Mouse (Mus musculus) hematopoietic stem cell, adult 5-6 weeks (primary cell): ENCODE measurements around the gene Ankrd27. TPM values are rescaled to one million over a fixed set of nuclear protein-coding genes. Genes with fewer than 3 reads are reported as not detected.
"Not testable (repeated sequence)": the region's sequence is repeated elsewhere in the genome, so short reads cannot be mapped to it uniquely, and the experiment has no call there.

Experiments used
- ATAC-seq, 2 experiments: fragments of 125-278 bp in 1 of 2; replicated peaks in 1 of 2; 2 replicates each; pipeline ENCODE4 v1.8.0; 2016 to 2017; ENCODE audit warnings: inconsistent platforms in 2 of 2, mild to moderate bottlenecking in 2 of 2, moderate number of reproducible peaks in 2 of 2, low read depth in 1 of 2, moderate TSS enrichment in 1 of 2; ENCODE audit not compliant: low FRiP score in 2 of 2, poor library complexity in 2 of 2, severe bottlenecking in 2 of 2, insufficient read depth in 1 of 2, low TSS enrichment in 1 of 2
- total RNA-seq: library from RNA; stranded (forward); fragments of 172-1452, 232-1000 nt; gene quantifications from 2 replicates; pipeline ENCODE4 v1.2.3, GENCODE M21; 2017

Ankrd27 gene
- total RNA-seq, result 37.3 and 42.2 TPM in 2 replicates

DNA sequence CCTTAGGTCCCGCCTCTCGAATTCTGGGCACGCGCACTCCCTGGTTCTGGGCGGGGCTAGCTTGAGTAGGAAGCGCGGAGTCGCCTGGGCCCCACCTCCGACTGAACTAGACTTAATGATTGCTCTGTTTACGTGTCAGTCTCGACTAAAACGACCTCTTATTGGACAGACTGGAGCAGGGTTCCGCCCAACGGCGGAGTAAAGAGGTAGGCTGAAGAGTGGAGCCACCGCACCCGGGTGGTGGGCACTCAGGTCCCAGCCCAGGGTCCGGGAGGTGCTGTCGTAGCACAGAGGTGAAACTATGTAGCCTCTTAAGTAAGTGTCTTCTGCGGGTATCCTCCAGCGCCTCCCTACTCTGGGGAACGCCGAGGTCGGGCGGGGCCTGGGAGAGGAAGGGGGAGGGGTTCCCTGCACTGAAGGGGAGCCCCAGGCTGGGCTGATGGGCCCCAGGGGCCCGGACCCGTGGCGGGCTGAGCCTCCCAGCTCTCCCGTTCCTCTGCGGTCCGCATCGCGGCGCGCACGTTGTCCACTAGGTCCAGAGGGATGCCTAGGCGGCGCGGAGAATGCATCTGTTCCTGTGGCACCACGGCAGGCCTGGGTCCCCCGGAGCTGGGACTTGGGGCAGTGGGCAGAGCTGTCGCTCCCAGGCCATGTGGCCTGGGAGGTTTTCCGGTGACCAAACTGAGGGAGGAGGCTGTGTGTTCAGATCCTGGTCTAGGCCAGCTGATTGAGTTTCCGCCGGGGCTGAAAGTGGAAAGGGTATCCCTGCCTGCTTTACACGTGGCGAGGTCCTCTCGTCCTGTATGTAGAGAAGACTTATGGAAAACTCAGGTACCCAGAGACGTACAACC, at the start of gene Ankrd27:
TSS of gene Ankrd27 (plus strand) at position 190 of the 851 bp plus-strand sequence.
- ATAC-seq, result peak; percentile 88 to 95

DNA sequence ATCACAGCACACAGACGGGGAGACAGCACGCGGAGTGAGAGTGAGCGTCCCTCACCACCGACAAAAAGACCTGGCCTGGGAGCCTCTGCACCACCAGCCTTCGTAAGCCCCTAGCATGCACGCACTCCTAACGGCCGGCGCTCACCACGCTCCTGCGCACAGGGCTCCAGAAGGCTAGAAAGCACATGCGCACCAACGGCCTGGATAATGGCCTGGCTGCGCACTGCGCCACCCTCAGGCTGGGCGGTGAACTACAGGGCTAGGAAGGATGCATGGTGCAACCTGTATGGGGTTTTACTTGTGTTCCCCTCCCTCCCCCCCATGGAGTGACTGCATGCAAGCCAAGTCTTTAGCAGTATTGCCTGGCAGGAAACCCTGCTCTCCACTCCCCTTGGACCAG, 48.5 kb upstream of the Ankrd27 start, which contains the start of gene Tdrd12:
TSS of gene Tdrd12 (minus strand) at position 184 of the 400 bp plus-strand sequence.
- no peak for ATAC-seq

DNA sequence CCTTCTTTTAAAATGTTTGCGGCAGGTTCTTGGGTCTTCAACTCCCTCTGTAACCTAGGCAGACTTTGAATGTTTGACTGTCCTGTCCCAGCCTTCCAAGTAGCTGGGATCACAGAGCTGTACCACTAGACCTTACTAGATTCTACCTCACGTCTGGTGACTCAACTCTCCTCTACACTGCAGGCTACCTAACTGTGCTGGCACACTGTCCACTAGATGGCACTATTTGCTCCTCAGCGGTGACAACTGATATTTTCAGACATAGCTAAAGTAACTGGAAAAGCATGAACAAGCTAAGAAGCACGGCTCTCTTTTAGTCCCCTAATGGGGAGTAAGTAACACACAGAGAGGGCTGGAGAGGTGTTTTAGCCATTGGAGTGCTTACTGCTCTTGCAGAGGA, 40.2 kb upstream of the Ankrd27 start:
- ATAC-seq, result peak; percentile 77 to 89

DNA sequence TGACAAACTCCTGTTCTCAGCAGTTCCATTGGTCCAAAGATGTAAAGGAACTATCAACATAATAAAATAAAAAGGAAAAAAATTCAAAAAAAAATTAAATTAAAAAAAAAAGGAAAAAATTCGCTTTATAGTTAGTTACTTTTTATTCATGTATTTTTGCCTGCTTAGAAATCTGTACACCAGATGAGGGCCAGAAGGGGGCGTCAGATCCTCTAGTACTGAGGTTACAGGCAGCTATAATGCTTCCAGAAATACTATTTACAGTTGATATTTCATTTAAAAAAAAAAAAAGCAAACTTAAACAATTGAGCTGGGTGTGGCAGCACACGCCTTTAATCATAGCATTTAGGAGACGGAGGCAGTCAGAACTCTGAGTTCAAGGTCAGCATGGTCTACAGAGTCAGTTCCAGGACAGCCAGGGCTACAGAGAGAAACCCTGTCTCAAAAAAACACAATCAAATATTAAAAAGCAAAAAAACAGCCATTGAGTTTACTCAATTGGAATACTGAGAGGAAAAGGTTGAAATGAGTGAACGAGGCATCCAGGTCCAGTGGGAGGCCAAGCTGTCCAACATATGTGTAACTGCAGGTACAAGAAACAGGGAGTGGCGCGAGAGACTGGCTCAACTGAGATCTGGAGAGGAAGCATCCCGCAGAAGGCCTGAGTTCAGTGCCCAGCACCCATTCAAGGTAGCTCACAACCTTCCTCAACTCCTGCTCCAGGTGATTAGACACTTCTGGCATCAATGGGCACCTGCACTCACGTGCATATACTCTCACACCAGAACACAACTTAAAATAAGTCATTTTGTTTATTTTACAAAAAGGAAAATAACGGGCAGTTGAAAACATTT, 32.1 kb upstream of the Ankrd27 start:
- ATAC-seq, result no peak

DNA sequence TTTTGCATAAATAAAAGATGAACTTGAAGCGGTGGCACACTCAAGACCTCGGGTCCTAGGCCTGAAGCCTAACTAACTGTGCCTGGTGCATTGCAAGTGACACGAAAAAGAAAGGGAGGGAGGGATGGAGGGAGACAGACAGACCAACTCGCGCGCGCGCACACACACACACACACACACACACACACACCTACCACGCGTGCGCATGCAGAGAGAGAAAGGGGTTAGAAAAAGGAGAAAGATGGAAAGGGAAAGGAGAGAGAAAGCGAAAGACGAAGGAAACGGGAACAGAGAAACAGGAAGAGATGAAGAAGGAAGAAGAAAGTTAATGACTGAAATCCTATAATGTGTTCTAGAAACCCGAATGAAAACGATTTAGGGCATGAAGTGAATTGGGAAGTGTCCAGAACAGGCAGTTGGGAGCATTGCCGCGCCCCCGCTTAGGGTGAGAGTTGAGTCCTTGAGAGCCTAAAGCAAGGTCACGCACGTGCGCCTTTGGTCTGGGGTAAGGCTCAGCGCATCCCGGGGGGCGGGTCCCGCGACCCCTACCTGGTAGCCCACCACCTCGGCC, 31.4 kb upstream of the Ankrd27 start:
- peak; percentile 5 to 13; a peak in 1 of 4 replicates for ATAC-seq

DNA sequence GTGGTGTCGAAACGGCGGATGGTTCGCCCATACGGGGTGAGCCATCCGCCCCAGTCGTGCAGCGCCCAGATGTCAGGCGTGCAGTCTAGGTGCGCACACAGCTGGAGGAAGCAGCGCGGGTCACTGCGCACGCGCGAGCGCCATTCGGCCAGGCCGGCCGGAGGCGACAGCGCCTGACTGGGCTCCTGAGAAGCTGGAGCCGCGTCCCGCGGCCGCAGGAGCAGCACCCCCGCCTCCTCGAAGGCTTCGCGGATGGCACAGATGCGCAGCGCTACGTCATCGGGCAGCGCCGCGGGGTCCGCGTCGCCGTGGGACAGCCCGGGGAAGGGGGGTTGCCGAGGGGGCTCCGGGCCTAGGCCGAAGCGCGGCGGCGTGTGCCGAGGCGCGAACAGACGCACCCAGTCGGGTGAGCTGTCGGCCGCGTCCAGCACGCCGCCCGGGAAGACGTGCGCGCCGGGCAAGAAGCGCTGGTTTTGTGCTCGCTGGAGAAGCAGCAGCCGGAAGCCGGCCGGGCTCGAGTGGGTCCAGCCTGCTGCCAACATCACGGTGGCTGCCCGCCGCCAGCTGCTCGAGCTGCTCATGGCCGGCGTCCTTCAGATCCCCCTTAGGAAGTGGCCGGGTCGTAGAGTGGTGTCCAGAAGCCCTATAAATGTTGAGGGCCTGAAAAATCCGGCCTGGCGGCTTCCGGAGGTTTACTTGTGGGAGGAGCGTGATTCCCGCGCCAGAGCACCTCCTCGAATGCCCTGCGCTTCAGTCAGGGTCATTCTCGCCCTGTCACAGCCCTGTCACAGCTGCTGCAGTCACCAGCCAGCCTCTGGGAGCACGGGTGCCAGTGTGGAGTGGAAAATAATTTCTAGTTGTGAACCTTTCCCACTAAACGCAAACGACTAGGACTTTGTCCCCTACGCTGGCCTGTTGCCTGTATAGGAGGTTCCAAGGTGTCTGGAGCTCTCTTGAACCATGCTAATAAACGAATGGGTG, 30.5 kb upstream of the Ankrd27 start:
- peak; percentile 52 to 69 for ATAC-seq

DNA sequence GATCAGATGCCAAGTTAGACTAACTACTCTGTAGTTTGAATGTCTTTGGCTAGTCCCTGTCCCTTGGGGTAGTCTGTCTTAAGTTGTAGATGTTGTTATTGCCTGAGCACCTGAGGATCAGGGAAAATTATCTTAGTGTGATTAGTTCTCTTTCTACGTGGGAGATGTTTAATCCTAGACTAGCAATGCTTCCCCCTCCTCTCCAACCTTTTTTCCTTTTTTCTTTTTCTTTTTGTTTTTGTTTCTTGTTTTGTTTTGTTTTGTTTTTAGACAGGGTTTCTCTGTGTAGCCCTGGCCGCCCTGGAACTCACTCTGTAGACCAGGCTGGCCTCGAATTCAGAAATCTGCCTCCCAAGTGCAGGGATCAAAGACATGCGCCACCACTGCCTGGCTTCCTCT, 29.8 kb upstream of the Ankrd27 start, which contains the start of gene Nudt19:
TSS of gene Nudt19 (minus strand) at position 100 of the 399 bp plus-strand sequence.
- ATAC-seq, result no peak

DNA sequence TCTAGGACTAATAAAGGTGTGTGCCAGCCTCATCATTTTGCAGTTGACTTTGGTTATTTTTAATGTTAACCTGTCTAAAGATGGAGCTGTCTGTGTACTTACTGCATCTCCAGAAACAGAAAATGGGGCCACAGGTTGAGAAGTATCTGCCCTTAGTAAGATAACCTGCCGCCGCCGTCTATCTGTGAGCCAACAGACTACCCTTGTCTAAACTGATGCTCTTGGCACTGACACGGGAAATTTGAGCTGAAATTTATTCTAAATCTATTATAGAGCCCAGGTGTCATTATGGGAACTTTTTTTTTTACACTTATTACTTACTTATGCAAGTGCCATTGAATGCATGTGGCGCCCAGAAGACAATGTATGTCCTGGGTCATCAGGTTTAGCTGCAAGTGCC, 29.1 kb upstream of the Ankrd27 start:
- ATAC-seq, result no peak

DNA sequence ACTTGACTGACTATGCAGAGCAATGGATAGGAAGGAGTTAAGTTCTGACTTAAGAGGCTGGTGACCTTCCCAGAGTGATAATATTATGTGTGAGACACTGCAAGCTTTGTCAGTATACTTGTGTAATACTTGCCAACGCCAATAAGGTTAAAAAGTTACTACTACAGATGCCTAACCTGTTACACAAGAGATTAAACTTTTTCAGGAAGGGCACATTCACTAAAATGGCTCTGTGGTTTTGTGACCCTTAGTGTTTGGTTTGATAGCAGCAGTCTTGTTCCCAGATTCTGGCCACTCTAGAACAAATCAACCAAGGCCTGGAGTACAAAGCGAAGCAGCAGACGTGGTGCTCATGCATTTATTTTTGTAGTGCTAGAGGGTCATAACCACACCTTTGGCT, 28.5 kb upstream of the Ankrd27 start:
- ATAC-seq, result peak; percentile 31 to 44; a peak in 3 of 4 replicates

DNA sequence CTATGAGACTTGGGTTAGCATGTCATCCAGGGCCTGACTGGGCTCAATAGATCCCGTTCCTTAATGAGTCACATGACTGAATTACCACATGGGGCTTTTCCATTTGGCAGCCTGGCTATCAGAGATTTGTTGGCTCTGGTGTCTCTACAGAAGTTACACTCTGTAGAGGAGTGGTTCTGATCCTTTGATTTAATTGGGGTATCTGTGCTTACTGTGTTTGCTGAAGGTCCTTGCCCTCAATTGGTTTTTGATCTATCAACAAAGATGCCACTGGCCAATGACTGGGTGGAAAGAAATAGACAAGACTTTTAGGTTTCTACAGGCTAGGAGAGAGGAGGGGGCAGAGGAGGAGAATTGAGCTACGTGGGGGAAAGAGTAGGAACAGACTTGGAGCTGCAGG, 27.4 kb upstream of the Ankrd27 start:
- no peak for ATAC-seq

DNA sequence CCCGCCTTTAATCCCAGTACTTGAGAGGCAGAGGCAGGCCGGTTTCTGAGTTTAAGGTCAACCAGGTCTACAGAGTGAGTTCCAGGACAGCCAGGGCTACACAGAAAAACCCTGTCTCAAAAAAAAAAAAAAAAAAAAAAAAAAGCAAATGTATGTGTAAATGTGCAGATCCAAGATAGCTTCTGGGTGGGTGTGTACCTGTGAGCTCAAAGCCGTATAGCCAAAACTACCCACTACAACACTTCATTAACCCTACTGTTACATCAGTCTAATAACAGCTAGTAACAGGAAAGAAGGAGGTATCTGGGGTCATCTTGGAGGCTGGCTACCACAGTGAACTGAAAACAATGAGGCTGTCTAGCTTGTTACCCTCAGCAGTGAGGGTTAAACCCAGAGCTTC, 26.2 kb upstream of the Ankrd27 start:
- no peak for ATAC-seq

DNA sequence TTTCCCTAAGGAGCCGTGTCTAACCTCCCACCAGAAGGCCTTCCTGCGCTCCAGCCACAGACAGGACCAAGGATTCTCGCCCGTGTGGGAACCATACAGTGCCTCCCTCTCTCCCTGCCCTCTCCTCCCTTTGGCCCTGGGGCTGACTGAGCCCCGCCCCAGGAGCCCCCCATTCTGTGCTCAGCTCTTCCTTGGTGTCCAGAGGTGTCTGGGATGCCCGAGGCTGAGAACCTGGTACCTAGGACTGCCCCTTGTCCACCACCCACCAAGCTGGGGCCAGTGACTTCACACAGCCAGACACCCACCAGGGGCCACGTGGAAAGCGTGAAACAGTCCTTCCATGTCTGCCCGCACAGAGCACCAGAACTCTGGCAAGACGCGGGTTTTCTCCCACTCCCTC, 23.0 kb upstream of the Ankrd27 start:
- no peak for ATAC-seq

DNA sequence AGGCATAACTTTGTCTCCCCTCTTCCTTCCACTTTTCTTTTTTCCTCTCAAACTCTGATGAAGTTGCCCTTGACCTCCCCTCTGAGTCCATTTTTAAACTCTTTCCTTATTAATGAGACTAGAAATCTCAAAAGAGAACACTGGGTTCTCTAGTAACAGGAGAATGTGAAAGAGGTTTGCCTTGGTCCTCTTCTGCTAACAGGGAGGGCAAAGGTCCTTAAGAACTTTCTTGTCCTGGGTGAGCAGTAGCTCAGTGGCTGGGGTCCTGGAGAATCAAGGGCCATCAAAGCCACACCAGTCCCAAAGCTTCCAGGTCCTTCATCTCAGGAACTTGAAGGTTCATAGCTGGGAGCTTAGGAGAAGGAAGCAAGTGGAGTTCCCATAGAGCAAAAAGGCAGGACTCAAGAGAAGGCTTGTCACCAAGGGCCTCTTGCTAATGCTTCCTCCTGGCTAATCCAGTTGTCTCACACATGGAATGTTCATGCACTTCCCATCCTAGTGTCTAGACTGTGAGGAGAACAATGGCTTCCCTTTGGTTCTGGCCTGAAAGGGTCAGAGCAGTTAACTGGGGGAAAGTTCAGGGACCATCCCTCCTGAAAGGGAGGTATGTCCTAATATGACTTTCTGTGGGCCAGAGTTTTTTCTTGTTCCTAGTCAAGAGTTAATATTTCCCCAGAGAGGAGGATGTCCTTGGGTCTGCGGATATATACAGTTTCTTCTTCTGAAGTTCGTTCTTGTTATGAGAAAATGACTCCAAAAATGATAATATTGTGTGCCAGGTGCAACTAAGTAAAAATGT, 21.8 kb upstream of the Ankrd27 start:
- ATAC-seq, result no peak

DNA sequence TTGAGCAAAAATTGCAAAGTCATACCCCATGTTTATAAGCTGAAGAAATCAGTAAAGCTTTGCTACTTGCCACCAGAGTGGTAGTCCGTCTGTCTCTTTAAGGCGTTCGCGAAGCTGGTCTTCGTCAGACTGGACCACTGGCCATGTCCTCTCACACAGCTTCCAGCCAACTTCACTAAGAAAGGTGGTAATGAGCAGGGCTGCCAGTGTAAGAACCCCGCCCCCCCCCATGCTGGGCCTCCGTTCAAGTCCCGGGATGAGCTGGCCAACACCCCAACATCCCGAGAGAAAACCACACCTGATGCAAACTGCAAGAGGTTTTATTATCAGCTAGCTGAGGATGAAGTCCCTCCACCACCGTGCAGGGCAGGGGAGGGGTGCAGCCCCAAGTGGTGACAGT, 21.2 kb upstream of the Ankrd27 start:
- ATAC-seq, result not testable (repeated sequence)

DNA sequence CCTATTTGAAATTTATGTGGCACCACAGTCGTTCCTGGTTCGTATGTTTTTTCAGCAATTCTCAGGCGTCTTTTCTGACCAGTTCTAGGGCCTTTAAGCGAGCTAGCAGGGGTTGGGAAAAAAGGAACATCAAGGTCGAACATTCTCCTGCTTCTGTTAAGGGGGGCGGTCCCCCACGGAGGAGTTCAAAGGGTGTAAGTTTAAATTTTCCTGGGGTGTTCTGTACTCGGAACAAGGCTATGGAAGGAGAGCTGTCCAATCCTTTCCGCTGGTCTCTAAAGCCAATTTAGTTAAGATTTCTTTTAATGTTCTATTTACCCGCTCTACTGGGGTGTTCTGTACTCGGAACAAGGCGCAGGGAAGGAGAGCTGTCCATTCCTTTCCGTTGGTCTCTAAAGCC, 20.1 kb upstream of the Ankrd27 start:
- ATAC-seq, result not testable (repeated sequence)

DNA sequence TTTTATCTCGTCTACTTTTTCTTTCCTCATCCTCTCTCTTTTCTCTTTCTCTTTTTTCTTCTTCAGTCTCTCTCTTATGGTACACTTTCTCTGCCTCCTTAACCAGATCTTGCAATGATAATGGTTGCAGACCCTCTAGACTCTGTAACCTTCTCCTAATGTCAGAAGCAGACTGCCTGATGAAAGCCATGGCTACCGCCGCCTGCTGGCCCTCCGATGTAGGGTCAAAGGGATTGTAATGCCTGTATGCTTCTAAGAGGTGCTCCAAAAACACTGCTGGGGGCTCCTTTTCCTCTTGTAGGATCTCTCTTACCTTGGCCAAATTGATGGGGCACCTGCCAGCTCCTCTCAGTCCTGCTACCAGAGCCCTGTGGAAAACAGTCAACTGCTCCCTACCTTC, 16.3 kb upstream of the Ankrd27 start:
- not testable (repeated sequence) for ATAC-seq
